Mouse (Mus musculus) liver, adult 2 months (tissue): Measurements from ENCODE around the gene Gm49405. TPM values are rescaled to one million over a fixed set of nuclear protein-coding genes. Genes with fewer than 3 reads are reported as not detected.
"Not testable (repeated sequence)": the region's sequence is repeated elsewhere in the genome, so short reads cannot be mapped to it uniquely, and the experiment has no call there.

ENCODE experiments used
- DNase-seq: peaks from one replicate; pipeline ENCODE4 v3.0.0-alpha.2; 2011; ENCODE audit warnings: low read depth, low spot score; ENCODE audit errors: extremely low read depth
- H3K27ac ChIP-seq: fragments of 200-500 bp; replicated peaks from 2 replicates; pipeline ENCODE4 v1.5.1; 2012; ENCODE audit warnings: low read depth, mild to moderate bottlenecking, control low read depth, inconsistent platforms, low read length; ENCODE audit not compliant: insufficient read depth
- H3K27me3 ChIP-seq: fragments of 200-500 bp; 2 replicates; pipeline ENCODE4 v1.6.1; 2012; ENCODE audit warnings: mild to moderate bottlenecking, moderate library complexity, low read length, inconsistent platforms; ENCODE audit not compliant: control insufficient read depth, insufficient read depth
- H3K36me3 ChIP-seq: fragments of 200-500 bp; 2 replicates; pipeline ENCODE4 v1.6.1; 2012; ENCODE audit warnings: low read length, inconsistent platforms; ENCODE audit not compliant: control insufficient read depth, insufficient read depth
- H3K4me1 ChIP-seq: fragments of 200-500 bp; 2 replicates; pipeline ENCODE4 v1.6.1; 2011; ENCODE audit warnings: low read length; ENCODE audit not compliant: control insufficient read depth, insufficient read depth
- H3K4me3 ChIP-seq: fragments of 200-500 bp; 2 replicates; pipeline ENCODE4 v1.5.1; 2011; ENCODE audit warnings: low read depth, mild to moderate bottlenecking, control low read depth, low read length, moderate library complexity; ENCODE audit not compliant: insufficient read depth
- H3K79me2 ChIP-seq: fragments of 200-500 bp; 2 replicates; pipeline ENCODE4 v1.6.1; 2012; ENCODE audit warnings: inconsistent platforms, mild to moderate bottlenecking, low read length, moderate library complexity; ENCODE audit not compliant: control insufficient read depth, insufficient read depth
- H3K9ac ChIP-seq: fragments of 200-500 bp; 2 replicates; pipeline ENCODE4 v1.6.1; 2012; ENCODE audit warnings: low read depth, mild to moderate bottlenecking, control low read depth, inconsistent platforms, low read length
- CTCF ChIP-seq: fragments of 200-500 bp; IDR thresholded peaks from 2 replicates; pipeline ENCODE4 v1.5.1; 2011; ENCODE audit warnings: low read depth, low read length, control low read depth
- POLR2A ChIP-seq: fragments of 200-500 bp; IDR thresholded peaks from 2 replicates; pipeline ENCODE4 v1.6.1; 2011; ENCODE audit warnings: low read length, control low read depth; ENCODE audit not compliant: insufficient read depth; ENCODE audit errors: extremely low read depth
- WGBS: fragments of 180-500 bp; shearing (Covaris S2); methylation state at CpG from one replicate; pipeline ENCODE4 v1.1.7; 2018; 5-methylcytosine and 5-hydroxymethylcytosine counted together
- polyA plus RNA-seq: library from polyadenylated mRNA; depleted of rRNA; stranded (reverse); fragments of >200 nt; gene quantifications from 2 replicates; pipeline ENCODE4 v1.2.3, GENCODE M21; 2012
- total RNA-seq: library from RNA; depleted of rRNA; stranded (reverse); fragments of >200 nt; gene quantifications from 2 replicates; pipeline ENCODE4 v1.2.3, GENCODE M21; 2014

The Gm49405 gene
- total and polyA plus RNA-seq, 2 experiments = 0.92 to 1.1 TPM

GRCm38 (mm10) chr19:4042124-4042523, 41.7 kb downstream of the Gm49405 start:
- H3K4me3 ChIP-seq = peak overlapping the region; percentile 21; the same call in 1 of the 2 replicates
- no peaks in the 10 kb centered on the region for H3K79me2 ChIP-seq
- H3K4me1 ChIP-seq = peaks cover 16% of the 10 kb centered on the region
- DNase-seq = no peak
- H3K9ac ChIP-seq = no peak overlapping the region
- WGBS = 66% methylated on average over 14 of the region's 14 CpGs
- TF ChIP-seq POLR2A (no peak), CTCF (no peak)
- no peaks in the 10 kb centered on the region for H3K27me3 ChIP-seq
- H3K36me3 ChIP-seq = no peaks in the 10 kb centered on the region
- H3K27ac ChIP-seq = no peak overlapping the region

- not testable (repeated sequence) for H3K9ac ChIP-seq, H3K27me3 ChIP-seq, H3K4me3 ChIP-seq, H3K27ac ChIP-seq, H3K79me2 ChIP-seq, DNase-seq, H3K36me3 ChIP-seq
- WGBS = 92% methylated on average over 5 of the region's 5 CpGs
- H3K4me1 ChIP-seq = peaks cover 16% of the 10 kb centered on the region
Measured at GRCm38 (mm10) chr19:4044109-4044508, 43.7 kb downstream of the Gm49405 start.

- peak within 1 kb of the TSS; percentile 26 for H3K9ac ChIP-seq
- H3K4me1 ChIP-seq = peaks cover 16% of the 10 kb centered on the region
- H3K79me2 ChIP-seq = no peaks in the 10 kb centered on the region
- H3K36me3 ChIP-seq = no peaks in the 10 kb centered on the region
- peak; percentile 98 for DNase-seq
- TF ChIP-seq POLR2A (no peak), CTCF (peak; percentile 66)
- 15% methylated on average over 16 of the region's 16 CpGs for WGBS
- H3K27ac ChIP-seq = peak within 1 kb of the TSS; percentile 88
- H3K27me3 ChIP-seq = no peaks in the 10 kb centered on the region
- no peak within 1 kb of the TSS for H3K4me3 ChIP-seq
Measured at GRCm38 (mm10) chr19:4045966-4046865, 45.8 kb downstream of the Gm49405 start, which contains the start of gene Gstp2. Gene Gstp2, minus strand, starts transcription at chr19:4046023.

GRCm38 (mm10) chr19:4046866-4047254, 46.4 kb downstream of the Gm49405 start:
- no peak overlapping the region for H3K4me3 ChIP-seq
- H3K79me2 ChIP-seq = no peaks in the 10 kb centered on the region
- no peak overlapping the region for H3K9ac ChIP-seq
- peaks cover 16% of the 10 kb centered on the region for H3K4me1 ChIP-seq
- no peaks in the 10 kb centered on the region for H3K27me3 ChIP-seq
- DNase-seq = peak; percentile 59
- no peaks in the 10 kb centered on the region for H3K36me3 ChIP-seq
- no peak for TF ChIP-seq POLR2A
- peak overlapping the region; percentile 81 for H3K27ac ChIP-seq
- 58% methylated on average over 8 of the region's 8 CpGs for WGBS

GRCm38 (mm10) chr19:4047859-4048258, 47.4 kb downstream of the Gm49405 start:
- Histone ChIP-seq H3K27ac (no peak overlapping the region), H3K9ac (no peak overlapping the region), H3K36me3 (no peaks in the 10 kb centered on the region), H3K79me2 (no peaks in the 10 kb centered on the region), H3K4me1 (peaks cover 16% of the 10 kb centered on the region), H3K4me3 (no peak overlapping the region), H3K27me3 (no peaks in the 10 kb centered on the region)
- peak; percentile 77 for DNase-seq
- 25% methylated on average over 4 of the region's 4 CpGs for WGBS
- TF ChIP-seq CTCF (peak; percentile 70), POLR2A (no peak)

- not testable (repeated sequence) for H3K36me3 ChIP-seq, H3K79me2 ChIP-seq, H3K27me3 ChIP-seq, H3K27ac ChIP-seq, H3K9ac ChIP-seq, H3K4me3 ChIP-seq, DNase-seq
- 85% methylated on average over 5 of the region's 5 CpGs for WGBS
- peaks cover 16% of the 10 kb centered on the region for H3K4me1 ChIP-seq
- 0 out of 2 replicates have a peak, but pooled peaks have one; percentile 15 for TF ChIP-seq CTCF
Measured at GRCm38 (mm10) chr19:4049069-4049468, 48.6 kb downstream of the Gm49405 start.
